Mouse (Mus musculus) brain, embryonic 14.5 days (tissue): Measurements from ENCODE around the gene Gm13199.

Experiments
- CTCF ChIP-seq: fragments of 200-500 bp; IDR thresholded peaks from 2 replicates; pipeline ENCODE4 v1.5.1; 2012; ENCODE audit warnings: inconsistent platforms, mild to moderate bottlenecking, moderate library complexity, borderline replicate concordance; ENCODE audit not compliant: insufficient read depth, insufficient read length; ENCODE audit errors: extremely low read depth
- POLR2A ChIP-seq: fragments of 200-500 bp; IDR thresholded peaks from 2 replicates; pipeline ENCODE4 v1.6.1; 2012; ENCODE audit warnings: mild to moderate bottlenecking, inconsistent platforms, borderline replicate concordance; ENCODE audit not compliant: poor library complexity, insufficient read depth, insufficient read length, severe bottlenecking; ENCODE audit errors: extremely low read depth

- no peak for TF ChIP-seq POLR2A
- TF ChIP-seq CTCF = peak; percentile 57; the same call in 1 of the 2 replicates
Measured at GRCm38 (mm10) chr2:5906625-5907024, 43.9 kb upstream of the Gm13199 start.
